In genomic region chrX:13845141-13845857, GRCm38 (mm10) we compare ENCODE assay signal across 8 mouse cellular contexts. TPM values are rescaled to one million over a fixed set of nuclear protein-coding genes. Genes with fewer than 3 reads are reported as not detected.
A peak's percentile ranks its signal among the peaks of the same experiment; 100 is the strongest.
DNase-seq lines count a peak whose midpoint lies in the region; ATAC-seq and TF ChIP-seq lines count a peak whose summit lies in the region.

No protein-coding gene starts in this region.

- WGBS in heart, embryonic 13.5 days = 13% methylated on average over 22 of the region's 22 CpGs
- 13% methylated on average over 22 of the region's 22 CpGs for WGBS in lung, embryonic 15.5 days

- H3K4me1 ChIP-seq in heart, embryonic 13.5 days = no peaks in the 10 kb centered on the region
- H3K4me1 ChIP-seq in lung, embryonic 15.5 days = no peaks in the 10 kb centered on the region

- no peaks in the 10 kb centered on the region for H3K36me3 ChIP-seq in C2C12 (ENCODE audit: control insufficient read depth, insufficient read depth)
- no peaks in the 10 kb centered on the region for H3K36me3 ChIP-seq in heart, embryonic 13.5 days
- H3K36me3 ChIP-seq in lung, embryonic 15.5 days = no peaks in the 10 kb centered on the region

- H3K9me3 ChIP-seq in heart, embryonic 13.5 days = no peaks in the 10 kb centered on the region
- H3K9me3 ChIP-seq in lung, embryonic 15.5 days = no peaks in the 10 kb centered on the region

- ATAC-seq in heart, embryonic 13.5 days (ENCODE audit: extremely low read depth, insufficient number of reproducible peaks, low FRiP score, low TSS enrichment) = no peak
- ATAC-seq in lung, embryonic 15.5 days (ENCODE audit: borderline replicate concordance, extremely low read depth, low FRiP score, low TSS enrichment) = no peak

- H3K9ac ChIP-seq in heart, embryonic 13.5 days = peak overlapping the region; percentile 87
- peak overlapping the region; percentile 64 for H3K9ac ChIP-seq in lung, embryonic 15.5 days

- peak overlapping the region; percentile 70 for H3K4me2 ChIP-seq in heart, embryonic 13.5 days
- H3K4me2 ChIP-seq in lung, embryonic 15.5 days = peak overlapping the region; percentile 50

- no peaks in the 10 kb centered on the region for H3K27me3 ChIP-seq in C2C12 (ENCODE audit: control insufficient read depth, insufficient read depth, insufficient read length)
- no peaks in the 10 kb centered on the region for H3K27me3 ChIP-seq in heart, embryonic 13.5 days (replicated peaks)
- no peaks in the 10 kb centered on the region for H3K27me3 ChIP-seq in lung, embryonic 15.5 days

- peak overlapping the region; percentile 86 for H3K27ac ChIP-seq in heart, embryonic 13.5 days (replicated peaks)
- peak overlapping the region; percentile 89 for H3K27ac ChIP-seq in lung, embryonic 15.5 days

- DNase-seq in 3134 (ENCODE audit: extremely low read depth, insufficient read length, low spot score) = peak; percentile 19
- DNase-seq in embryo, embryonic 11 days = peak; percentile 22
- DNase-seq in layer of hippocampus, adult 8-10 months (ENCODE audit: low spot score in 2 of 2) = peak; percentile 3 to 11
- DNase-seq in right cerebral cortex, postnatal 10 days (ENCODE audit: low spot score in 2 of 2) = peak; percentile 22 to 26
- no peak for DNase-seq in yolk sac, embryonic 10.5 days (ENCODE audit: low spot score)

- H3K79me3 ChIP-seq in C2C12 (ENCODE audit: low read depth) = peaks cover 14% of the 10 kb centered on the region

- H3K79me2 ChIP-seq in C2C12 (ENCODE audit: control insufficient read depth, insufficient read depth) = peaks cover 48% of the 10 kb centered on the region

- TF ChIP-seq CTCF in C2C12 (IDR thresholded peaks at IDR 0.05; ENCODE audit: control insufficient read depth, insufficient read depth, insufficient read length) = no peak

- peak overlapping the region; percentile 93 for H3ac ChIP-seq in C2C12 (ENCODE audit: control insufficient read depth, insufficient read length, low read depth)

- peak overlapping the region; percentile 40 for H3K4me3 ChIP-seq in C2C12 (ENCODE audit: insufficient read depth, poor library complexity, severe bottlenecking)
- H3K4me3 ChIP-seq in heart, embryonic 13.5 days = peak overlapping the region; percentile 69
- H3K4me3 ChIP-seq in lung, embryonic 15.5 days = peak overlapping the region; percentile 60

TF ChIP-seq in C2C12, 6 proteins besides CTCF, POLR2A, EP300 and RAD21:
- TF ChIP-seq MYOG (IDR thresholded peaks at IDR 0.05; ENCODE audit: control insufficient read depth, extremely low read depth, insufficient read length) (no peak), MAX (IDR thresholded peaks at IDR 0.05) (no peak), USF1 (IDR thresholded peaks at IDR 0.05; ENCODE audit: low read depth) (no peak), FOSL1 (IDR thresholded peaks at IDR 0.05; ENCODE audit: insufficient read depth, low read length, poor library complexity, severe bottlenecking) (no peak), MYOD1 (IDR thresholded peaks at IDR 0.05; ENCODE audit: control insufficient read depth, insufficient read length, low read depth) (no peak), CEBPB (IDR thresholded peaks at IDR 0.05; ENCODE audit: low read depth) (no peak)

RNA-seq across cellular contexts. Expression of gene Cask, which starts 5.9 kb away (rescaled TPM):
- polyA plus RNA-seq in C2C12 (2012; fragmentation: generic; extraction: Trizol) = 9.2 TPM
- polyA plus RNA-seq in heart, embryonic 13.5 days (2015; fragmentation: Nextera tagmentation; extraction: Ambion mirVana) = 6.1 and 6.4 TPM in 2 replicates
- 10 to 100 TPM; 67.5 to 79.9 (median 75.7) TPM for total RNA-seq in layer of hippocampus, adult 8-10 months (2022)
- polyA plus RNA-seq in lung, embryonic 15.5 days (2015; fragmentation: Nextera tagmentation; extraction: Ambion mirVana) = 11.6 and 11.9 TPM in 2 replicates
